Mouse (Mus musculus) skeletal muscle tissue, adult 2 months (tissue): Measurements from ENCODE around the gene Napb.
A peak's percentile ranks its signal among the peaks of the same experiment; 100 is the strongest.
"Not testable (repeated sequence)": the region's sequence is repeated elsewhere in the genome, so short reads cannot be mapped to it uniquely, and the experiment has no call there.

Experiments used
- DNase-seq: peaks from one replicate; pipeline ENCODE4 v3.0.0-alpha.2; 2012; ENCODE audit warnings: low read depth, low spot score

Napb gene

DNA sequence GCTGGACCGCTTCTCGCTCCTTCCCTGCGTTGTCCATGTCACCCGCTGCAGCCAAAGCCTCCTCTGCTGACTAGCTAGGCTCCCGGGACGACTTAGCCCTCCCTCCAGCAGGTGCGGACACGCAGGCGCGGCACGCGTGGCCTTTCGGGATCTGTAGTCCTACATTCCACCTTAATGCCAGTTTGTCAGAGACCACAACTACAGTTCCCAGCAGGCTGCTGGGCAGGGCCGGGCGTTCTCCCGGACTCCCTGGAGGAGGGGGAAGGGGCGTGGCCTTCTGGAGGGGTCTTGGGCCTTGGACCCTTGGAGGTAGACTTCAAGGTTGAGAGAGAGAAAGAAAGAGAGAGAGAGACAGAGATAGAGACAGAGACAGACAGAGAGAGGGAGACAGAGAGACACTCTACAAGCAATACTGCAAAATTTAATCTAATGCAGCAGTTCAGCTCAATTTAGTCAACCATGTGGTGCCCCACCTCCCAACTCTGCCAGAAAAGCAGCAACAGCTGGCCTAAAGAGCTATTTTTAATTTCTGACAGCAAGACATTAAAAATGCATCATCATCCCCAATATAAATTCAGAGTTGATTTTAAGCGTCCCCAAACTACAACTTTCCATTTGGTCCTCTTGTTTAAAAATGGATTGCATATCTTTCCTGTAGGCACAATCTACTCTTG is at the start of gene Napb:
Napb (minus strand) TSS at position 141 of the 674 bp plus-strand sequence.
- peak; percentile 93 for DNase-seq

DNA sequence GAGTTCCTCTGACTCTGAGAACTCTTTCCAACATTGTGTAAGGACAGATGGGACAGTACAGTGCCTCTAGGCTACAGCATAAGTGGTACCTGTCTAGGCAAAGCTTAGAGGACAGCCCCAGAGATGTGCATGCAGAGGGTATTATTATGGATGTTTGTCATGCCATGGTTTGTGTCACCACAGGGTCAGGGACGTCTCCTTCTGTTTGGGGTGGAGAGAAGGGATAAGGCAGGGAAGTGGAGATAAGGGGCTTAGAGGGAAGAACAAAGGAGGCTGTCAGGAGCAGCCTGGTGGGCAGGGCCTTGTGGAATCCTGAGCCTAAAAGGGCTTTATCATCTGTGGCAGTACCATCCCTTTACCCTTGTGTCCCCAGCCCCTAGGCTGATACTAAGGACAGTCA is 49.4 kb upstream of the Napb start, which contains the start of gene 8030411F24Rik:
8030411F24Rik (plus strand) TSS at position 301 of the 400 bp plus-strand sequence.
- no peak for DNase-seq

DNA sequence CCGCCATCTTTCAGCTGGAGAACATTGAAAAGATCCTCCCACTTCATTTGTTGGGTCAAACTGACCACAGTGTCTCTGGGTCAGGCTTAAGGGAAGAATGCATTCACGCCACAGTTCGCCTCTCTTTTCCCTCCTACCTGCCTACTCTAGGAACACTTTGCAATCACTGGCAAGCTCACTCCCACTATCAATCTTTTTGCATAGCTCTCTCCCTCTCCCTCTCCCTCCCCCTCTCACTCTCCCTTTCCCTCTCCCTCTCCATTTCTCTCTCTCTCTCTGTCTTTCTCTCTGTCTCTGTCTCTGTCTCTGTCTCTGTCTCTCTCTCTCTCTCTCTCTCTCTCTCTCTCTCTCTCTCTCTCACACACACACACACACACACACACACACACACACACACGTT is 39.1 kb upstream of the Napb start, which contains the start of gene Cst11:
Cst11 (minus strand) TSS at position 101 of the 400 bp plus-strand sequence.
- not testable (repeated sequence) for DNase-seq

DNA sequence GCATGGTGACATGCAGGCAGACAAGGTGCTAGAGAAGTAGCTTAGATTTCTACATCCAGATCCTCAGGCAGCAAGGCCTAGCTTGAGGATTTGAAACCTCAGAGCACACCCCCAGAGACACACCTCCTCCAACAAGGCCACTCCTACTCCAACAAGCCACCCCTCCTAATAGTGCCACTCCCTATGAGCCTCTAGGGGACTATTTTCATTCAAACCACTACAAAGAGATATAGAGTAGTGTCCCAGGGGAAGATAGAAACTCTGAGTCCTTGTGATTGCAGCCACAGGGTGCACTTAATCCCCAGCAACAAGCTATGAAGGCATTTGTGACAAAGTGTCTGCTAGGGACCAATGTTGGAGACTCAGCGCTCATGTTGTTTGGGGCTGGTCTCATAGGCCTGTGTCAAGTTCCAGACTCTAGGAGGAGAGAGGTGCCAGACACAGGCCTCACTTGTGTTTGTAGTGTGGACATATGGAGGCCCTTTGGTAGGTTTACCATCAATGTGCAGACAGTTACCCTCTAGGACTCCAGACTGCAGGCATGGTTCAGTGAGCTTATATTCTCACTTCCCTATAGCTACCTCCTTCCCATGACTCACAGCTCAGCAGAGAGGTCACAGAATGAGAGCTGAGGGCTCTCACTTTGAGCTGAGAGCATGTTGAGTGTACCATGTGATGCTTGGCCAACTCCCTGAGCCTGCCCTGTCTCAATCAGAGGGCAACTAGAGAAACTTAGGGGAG is 31.6 kb upstream of the Napb start:
- DNase-seq: no peak

DNA sequence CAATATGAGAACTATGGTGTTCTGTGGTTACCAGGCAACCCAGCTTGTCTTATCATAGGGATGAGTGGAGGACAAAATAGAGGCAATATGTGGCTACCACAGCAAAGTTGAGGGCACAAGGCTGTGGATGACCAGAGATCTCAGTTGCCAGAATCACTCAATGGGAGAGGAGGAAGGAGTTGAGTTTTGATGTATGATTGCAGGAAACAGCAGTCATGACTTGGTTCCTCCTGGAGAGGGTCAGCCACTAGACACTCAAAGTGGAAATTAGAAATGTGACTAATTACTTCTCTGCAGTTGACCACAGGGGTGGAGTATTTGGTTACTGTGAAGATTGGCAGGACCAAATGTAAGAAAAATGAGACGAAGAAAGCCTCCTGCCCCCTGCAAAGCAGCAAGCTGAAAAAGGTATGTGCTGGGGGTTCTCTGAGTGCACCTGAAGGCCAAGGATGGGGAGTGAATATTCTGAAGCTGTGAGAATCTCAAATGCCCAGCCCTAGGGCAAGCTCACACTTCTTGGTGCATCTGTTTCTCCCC is 22.1 kb upstream of the Napb start:
- DNase-seq: peak; percentile 9

DNA sequence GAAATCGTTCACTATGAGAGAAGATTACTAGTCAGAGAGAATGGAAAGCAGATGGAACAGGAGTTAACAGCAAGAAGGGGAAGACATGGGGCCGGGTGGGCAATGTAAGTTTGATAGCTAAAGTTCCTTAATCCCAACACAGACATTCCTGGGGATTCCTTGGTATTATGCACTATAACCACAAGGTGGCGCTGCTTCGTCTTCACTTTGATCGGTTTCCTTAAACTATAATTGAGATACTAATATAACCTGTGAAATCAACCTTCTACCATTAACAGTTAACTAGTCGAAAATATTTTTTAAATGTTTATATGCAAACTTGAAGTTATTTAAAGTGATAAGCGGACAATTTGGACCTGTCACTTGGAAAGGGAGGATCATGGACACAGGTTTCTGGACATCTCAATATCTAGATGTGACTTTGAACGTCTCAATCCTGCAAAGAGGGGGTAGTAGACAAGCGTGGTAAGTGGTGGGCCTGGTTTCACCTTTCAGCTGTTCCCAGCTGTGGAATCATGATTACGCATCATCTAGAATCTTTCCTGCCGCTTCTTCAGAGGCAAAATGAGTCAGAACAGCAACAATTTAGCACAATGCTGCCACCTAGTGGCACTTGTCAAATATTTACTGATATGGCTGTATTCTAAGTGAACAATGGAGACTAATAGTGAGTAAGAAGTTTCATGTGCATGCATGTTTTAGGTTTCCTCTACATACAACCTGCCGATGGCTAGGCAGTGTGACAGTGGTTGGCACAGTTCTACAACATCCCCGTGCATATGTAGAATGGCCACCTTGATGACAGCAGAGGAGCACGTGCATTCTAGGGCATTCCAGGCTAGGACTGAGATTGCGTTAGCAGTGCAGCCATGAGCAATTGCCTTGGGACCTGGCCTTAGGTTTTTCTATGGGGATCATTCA is 19.9 kb upstream of the Napb start:
- peak; percentile 73 for DNase-seq

DNA sequence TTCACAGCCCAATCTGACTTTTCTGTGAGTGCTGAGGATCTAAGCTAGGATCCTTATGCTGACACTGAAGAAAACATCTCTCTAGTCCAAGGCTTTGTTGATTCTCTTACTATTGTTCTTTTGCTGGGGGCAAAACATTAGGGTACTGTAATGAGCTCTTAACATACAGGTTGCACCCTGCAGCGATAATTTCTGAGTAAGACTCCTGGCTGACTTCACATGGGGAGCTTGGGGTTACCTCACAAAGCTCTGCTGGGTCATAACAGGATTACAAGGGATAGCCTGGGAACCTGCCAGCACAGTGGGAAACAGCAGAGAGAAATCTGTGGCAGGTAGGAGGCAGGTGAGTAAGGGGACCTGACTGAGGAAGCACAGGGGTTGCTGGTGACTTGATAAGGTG is 17.8 kb upstream of the Napb start, which contains the start of gene Cstl1:
Cstl1 (plus strand) TSS at position 301 of the 400 bp plus-strand sequence.
- DNase-seq: no peak

DNA sequence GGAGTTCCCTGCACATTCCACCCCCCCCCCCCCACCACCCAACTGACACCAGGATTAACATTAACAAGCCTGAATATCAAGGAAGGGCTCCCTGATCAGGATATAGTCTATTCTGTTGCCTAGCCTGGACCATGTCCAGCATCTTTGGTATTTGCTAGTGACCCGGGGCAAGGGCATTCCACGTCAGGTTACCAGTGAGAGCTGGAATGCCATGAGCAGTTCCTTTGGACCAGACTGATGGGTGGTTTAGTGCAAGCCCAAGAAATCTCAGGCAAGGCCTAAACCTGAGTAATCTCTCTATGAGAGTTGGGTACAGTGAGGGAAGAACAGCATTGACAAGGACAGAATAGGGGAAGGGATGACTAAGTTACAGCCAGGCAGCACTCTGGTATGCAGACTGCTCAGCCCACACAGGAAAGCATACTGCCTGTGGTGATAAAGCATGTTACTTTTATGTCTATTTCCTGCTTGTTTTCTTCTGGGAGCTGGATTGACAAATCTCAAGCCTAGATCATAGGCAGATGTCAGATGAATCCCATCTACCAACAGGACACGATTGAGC is 11.7 kb upstream of the Napb start:
- no peak for DNase-seq

DNA sequence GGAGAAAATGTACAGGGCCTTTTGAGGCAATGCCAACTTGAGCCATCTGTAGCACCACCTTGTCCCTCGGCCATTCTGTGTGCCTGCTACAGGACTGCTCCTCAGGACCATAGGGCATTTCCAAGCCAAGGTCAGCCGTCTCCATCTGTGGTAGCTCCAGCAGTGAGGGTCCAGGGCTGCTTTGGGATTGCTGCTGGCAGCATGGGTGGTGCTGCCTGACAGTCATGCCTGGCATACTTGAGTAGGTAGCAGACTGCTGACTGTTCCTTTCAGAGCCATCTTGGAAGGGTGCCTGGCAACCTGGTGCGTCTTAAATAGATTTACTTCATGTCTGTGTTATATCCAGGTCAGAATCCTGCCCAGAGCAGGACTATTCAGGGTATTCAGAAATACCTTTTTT is 10.7 kb upstream of the Napb start:
- peak; percentile 51 for DNase-seq

DNA sequence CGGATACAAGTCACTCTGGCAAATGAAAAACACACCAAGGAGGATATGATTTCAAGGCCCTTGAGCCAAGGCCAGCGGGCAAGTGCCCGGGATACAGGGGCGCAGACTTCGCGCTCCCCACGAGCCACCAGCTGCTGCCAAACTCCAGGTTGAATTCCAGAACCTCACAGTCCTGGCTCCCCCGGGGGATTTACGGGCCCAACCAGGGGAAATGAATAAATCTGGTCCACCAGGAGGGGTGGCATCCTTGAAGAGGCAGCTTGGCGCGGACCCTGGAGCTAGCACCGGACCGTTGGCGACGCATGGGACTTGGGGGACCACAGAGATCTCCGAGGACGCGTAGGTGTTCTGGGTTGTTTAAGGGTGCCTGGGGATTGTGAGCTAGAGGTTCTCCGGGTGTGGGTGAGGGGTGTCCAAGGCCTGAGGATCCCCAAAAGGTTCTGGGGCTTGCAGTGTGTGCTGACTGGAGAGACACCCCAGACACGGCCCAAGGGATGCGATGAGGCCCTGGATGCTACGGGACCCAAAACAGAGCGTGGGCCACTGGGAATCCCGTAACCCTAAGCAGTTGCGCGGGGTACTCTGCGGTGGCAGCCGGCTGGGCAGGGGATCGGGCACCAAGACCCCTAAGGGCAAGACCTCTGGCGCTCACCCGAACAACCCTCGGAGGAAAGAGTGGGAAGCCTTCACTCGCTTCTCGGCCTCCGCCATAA is 497 bp downstream of the Napb start:
- peak; percentile 30 for DNase-seq

DNA sequence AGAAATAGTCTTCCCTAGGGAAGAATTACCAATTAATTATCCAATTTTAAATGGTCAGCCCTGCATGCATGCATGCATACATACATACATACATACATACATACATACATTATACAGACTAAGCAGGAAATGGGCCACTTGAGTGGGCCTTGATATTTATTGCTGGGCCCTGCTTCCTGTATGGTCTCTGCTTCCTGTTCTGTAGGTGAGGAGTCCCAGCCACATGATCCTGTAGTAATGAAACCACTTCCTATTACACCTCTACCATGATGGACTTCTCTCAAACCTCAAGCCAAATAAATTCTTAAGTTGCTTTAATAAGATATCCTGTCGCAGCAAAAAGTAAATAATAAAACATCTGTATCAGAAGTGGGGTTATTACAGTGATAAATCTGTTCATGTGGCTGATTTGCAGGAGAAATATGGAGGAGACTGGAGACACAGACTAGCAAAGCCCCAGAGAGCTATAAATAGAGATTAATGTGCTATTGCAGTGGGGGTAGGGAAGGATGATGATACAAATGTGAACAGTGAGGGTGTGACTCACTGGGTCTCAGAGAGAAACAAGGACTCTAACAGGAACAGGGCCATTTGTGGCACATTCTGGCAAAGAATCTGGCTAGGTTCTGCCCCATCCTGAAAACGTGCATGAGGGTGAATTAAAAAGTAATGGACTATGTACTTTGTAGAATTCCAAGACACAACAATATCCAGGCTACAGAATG is 12.8 kb downstream of the Napb start:
- no peak for DNase-seq

DNA sequence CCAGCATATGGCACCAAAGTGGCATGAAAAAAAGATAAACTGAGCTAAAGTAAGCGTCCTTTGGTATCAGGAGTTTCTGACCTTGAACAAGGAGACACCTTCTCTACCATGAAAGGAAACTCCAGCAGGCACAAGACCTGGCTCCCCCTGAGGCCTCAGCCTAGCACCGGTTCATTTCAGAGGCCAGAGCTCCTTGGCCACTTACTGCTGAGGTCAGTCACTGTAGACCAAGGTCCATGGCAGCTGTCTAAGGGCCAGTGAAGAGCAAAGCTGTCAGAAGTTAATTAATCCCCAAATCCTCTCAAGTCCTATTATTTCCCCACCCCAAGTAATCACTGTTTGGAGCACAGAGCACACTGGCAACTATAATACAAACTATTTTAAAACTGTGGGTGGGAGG is 15.2 kb downstream of the Napb start:
- no peak for DNase-seq

DNA sequence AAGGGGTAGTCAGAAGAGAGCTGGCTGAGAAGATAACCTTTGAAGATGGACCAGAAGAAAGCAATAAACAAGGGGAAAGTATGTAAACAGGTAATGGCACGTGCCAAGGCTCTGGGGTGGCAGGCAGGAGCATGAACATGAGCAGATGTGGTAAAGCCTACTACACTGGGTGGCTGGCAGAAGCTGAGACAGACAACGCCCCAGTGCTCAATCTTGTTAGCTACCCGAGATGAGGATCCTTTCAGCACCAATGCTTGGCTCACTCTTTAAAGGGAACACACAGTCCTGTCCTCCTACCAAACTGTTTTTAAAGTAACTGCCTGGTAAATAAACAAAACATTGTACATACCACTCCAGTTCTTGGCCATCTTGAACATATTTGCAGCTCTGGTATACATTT is 19.9 kb downstream of the Napb start:
- no peak for DNase-seq

DNA sequence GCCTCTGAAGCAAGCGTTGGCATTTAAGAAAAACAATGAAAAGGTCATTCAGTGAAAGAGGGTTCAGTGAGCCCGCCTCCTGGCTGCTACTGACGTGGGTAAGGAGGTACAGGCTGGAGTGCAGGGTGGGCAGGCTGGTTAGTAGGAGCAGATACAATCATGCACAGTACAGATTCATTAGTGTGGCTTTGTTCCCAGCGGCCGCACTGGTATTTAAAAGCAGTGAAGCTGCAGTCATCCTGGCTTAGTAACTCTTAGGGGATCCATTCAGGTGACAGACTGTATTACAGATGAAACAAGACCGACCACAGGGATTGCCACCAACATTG is 25.1 kb downstream of the Napb start:
- DNase-seq: no peak

DNA sequence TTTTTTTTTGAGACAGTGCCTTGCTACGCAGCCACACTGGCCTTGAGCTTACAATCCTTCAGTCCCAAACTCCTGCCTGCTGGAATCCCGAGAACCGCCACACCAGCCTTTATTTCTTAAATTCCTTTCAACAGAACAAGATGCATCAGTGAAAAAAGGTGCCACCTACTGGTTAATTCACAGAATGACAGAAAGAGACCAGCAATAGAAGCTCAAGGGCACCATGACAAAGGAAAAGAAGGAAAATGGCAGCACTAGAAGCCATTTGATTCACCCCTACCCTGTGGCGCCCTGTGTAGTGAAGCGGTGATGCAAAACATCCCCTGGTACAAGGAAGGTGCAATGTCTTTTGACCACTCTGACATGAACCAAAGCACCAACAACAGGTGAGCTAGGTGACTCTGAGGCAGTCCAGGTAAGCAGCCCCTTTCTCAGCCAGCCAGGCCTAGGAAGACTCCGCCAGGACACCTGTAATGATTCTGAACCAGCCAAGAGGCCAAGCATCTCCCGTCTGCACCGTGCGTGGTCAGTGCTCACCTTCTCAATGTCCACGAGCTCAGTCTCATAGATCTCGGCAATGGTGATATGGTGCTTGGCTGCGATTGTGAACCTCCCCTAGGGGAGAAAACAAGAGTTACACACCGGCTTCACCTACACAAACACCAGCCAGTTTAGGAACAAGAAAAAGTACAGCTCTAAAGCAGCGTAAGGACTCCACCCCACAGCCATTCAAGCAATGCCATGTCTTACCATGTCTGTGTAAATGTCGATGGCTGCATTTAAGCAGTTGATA is 25.7 kb downstream of the Napb start:
- no peak for DNase-seq

DNA sequence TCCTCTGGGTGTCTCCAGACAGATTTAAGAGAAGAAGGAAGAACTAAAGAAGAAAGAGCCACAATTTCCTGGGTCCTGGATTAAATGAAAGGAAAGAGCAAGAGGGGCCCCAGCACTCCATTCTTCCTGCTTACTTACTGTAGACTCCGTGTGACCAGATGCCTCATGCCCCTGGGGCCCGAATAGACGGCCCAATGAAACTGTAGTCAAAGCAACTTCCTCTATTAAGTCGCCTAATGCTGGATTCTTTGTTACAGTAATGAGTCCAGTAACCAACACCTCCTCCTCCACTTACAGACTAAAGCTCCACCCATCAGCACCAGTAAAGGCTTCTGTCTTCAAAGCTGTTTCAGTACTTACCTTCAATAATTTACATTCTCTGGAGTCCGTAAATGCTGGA is 33.7 kb downstream of the Napb start:
- no peak for DNase-seq

DNA sequence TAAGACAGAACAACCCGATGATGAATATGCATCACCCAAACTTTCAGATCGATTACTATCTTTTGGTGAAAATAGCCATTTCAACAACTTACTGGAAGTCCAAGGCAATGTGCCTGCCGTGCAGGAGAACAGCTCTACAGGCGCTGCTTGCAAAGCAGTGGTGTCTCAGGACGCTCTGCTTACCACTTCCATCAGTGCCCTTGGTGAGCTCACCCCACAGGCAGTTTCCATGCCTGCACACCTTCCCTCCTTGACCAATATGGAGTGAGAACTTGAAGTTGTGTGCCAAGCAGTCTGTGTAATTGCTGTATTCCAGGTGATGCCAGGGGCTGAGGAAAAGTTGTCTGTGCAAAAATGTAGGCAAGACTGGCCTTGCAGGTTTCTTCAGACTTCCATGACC is 41.5 kb downstream of the Napb start:
- no peak for DNase-seq

DNA sequence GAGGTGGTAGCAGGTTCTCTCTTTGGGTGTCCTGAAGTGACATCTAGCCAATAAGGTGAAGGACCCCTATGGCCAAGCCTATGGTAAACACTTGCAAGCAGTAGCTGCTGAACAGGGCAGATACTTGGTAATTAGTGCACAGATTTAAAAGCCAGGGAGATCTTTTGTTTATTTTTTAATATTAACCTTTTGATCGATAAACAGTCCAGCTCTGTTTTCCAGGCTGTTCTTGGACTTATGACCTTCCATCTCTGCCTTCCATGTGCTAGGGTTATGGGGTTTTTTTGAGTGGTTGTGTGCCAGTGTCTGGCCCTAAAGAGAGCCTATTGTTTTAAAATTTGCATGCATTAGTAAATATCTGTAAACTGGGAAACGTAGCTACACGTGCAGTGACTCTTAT is 42.0 kb downstream of the Napb start:
- DNase-seq: no peak

DNA sequence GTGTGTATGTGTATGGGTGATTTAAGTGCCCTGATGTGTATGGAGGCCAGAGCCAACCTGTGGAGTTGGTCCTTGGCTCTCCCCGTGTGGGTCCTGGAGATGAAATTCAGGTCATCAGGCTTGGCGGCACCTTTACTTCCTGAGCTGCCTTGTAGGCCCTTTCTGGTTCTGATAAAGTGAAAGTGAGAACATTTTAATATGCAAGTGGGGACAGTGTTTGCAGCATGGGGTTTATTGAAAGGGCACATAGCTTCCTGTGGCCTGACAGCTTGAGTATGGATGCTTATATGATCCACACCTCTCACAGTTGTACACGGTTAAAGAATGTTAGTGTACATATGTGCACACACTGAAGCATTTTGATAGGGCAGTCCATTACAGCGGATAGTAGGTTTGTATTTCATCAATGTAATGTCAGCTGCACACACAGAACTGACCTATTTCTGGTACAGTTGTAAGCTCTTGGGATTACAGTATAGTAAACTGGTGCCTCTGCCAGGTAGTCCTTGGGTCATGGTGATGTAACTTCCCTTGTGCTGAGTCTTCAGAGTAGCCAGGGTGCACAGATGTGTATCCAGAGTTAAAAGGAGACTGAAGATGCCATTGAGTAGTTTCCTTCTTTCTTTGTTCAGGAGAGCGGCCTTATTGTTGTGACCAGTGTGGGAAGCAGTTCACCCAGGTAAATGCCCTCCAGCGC is 42.7 kb downstream of the Napb start:
- no peak for DNase-seq
